Mouse (Mus musculus): ENCODE data around the gene Fbxw20.
"Not testable (repeated sequence)": the region's sequence is repeated elsewhere in the genome, so short reads cannot be mapped to it uniquely, and the experiment has no call there.

The Fbxw20 gene

DNA sequence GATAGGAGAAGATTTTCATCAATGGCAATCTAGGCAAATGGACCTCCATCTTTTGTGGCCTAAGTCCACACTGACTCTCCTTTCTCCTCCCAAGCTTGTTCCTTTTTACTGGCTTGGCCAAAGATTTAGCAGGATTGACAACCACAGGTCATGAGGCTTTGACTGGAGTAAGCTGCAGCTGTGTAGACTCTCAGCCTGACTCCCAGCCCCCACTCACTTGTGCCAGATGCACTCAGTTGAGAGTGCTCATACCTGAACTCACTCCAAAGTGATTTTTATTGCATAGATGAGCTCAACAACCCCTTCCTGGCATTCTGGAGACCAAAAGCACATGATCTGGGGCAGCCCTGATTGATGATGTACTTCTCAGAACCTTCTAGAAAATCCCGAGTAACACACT, at the start of gene Fbxw20:
Fbxw20 (minus strand) TSS at position 101 of the 400 bp plus-strand sequence.
- DNase-seq (ENCODE audit: low spot score) = no peak

DNA sequence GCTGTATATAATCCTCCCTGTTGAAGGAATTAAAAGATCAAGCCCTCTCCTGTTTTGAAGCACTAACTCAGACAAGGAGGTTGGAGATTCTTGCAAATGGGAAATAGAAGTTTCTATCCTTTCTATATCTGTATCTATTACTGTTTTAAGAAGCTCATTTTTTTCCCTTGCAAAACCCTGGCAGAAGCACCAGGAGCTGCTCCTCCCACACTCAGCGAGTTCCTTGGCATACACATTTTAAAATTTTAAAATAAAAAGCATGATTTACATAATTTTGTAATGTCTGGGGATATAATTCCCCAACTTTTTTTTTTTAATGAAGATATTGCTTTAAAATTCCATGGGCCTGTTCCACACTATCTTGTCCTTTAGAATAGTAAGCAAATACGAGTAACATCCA, 28.5 kb upstream of the Fbxw20 start:
- DNase-seq (ENCODE audit: low spot score) = no peak

DNA sequence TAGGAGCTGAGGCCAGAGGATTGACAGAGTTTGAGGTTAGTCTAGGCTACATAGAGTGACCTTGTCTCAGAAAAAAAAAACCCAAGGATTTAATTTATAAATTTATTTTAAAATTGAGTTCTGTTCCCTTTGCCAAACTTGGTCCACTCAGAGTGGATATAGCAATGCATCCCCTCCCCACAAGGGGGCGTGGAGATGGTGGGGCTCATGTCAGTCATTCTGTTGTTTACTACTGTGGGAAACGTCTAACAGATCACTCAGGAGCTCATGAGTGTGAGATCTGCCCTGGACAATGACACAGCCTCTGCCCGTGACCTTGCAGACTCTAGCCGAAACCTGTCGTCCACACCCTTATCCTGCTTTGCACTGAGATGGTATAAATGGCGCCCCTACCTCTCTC, 16.1 kb downstream of the Fbxw20 start:
- DNase-seq (ENCODE audit: low spot score) = no peak

DNA sequence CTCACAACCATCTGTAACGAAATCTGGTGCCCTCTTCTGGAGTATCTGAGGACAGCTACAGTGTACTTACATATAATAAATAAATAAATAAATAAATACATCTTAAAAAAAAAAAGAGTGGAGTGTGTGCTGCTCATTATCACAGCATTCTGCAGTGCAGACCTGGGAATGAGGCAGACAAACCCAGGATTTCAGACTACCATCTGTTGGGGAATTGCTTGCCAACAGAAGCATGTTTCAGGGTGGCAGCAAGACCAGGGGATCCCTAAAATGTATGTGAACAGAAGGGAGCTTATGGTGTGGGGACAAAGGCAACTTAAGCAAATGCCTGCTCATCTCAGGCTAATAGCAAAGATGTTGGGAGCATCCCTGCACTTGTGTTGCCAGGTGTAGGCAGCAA, 33.2 kb downstream of the Fbxw20 start:
- DNase-seq (ENCODE audit: low spot score) = not testable (repeated sequence)

DNA sequence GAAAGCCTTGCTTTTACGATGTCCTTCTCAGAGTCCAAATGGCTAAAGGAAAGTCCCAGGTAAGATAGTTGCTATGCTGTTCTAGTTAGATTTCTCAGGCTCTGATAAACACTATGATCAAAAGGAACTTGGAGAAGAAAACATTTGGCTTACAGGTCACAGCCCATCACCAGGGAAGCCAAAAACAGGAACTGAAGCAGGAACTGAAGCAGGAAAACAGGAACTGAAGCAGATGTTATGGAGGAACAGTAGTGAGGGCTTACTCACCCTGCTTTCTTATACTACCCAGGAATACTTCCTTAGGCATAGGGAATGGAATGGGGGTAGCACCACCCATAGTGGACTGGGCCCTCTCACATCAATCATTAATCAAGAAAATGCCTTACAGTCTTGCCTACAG, 34.2 kb downstream of the Fbxw20 start:
- DNase-seq (ENCODE audit: low spot score) = no peak

DNA sequence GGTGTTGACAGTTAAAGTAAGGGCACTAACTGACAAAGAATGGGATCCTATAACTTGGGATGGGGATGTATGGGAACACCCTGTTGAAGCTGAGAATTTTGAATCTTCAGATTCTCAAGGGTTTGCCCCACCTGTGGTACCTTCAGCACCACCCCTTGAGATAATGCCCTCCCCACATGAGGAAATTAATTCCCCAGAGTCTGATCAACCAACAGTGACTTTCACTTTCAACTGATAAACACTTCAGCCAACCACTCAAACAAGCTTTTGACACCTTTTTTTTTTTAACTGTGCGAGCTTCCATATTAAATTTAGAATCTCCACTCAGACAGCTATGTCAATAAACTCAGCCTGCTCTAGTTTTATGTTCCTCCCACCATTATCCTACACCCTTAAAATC, 35.2 kb downstream of the Fbxw20 start:
- no peak for DNase-seq (ENCODE audit: low spot score)

DNA sequence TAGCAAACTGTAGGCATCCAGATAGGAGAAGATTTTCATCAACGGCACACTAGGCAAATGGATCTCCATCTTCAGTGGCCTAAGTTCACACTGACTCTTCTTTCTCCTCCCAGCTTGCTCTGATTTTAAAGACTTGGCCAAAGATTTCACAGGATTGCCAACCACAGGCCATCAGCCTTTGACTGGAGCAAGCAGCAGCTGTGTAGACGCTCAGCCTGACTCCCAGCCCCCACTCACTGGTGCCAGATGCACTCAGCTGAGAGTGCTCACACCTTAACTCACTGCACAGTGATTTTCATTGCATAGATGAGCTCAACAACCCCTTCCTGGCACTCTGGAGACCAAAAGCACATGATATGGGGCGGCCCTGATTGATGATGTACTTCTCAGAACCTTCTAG, 38.7 kb downstream of the Fbxw20 start, which contains the start of gene Fbxw13:
Fbxw13 (minus strand) TSS at position 101 of the 400 bp plus-strand sequence.
- DNase-seq (ENCODE audit: low spot score) = not testable (repeated sequence)

DNA sequence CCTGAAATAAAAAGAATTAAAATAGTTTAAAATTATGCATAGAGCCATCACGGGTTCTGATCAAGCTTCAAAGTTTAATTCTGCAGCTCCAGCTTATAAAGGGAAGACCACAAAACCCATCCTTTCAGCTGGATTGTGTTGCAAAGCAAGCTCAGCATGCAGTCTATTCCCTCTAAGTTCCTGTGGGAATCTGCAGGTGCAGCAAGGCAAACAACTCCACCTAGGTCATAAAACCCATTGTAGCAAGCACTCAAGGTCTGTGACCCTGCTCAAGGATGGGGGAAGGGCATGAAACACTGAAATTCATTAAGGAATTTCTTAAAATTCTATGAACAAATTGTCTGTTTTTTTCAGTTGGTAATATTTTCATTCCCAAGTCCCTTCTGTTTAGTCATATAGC, 57.3 kb downstream of the Fbxw20 start:
- no peak for DNase-seq (ENCODE audit: low spot score)

DNA sequence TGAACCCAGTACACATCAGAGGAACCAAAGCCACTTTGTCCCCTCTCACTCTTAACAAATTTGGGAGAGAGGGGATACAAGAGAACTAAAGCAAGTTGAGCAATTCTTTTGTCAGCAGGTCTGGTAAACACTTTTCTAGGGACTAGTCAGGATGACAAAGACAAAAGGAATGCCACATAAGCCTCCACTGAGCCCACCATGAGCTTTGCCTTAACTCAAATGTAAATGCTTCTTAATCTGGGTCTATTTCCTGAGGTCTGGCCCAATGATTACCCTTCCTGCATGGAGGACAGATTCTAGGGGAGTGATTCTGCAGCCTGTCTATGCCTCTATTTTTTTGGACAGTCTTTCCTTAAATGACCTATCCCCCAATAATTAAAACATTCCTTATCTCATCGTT, 58.3 kb downstream of the Fbxw20 start:
- DNase-seq (ENCODE audit: low spot score) = no peak

All from c-Kit-positive CD71-positive TER-119-positive erythroid progenitor cells, embryonic 14.5 days (primary cell).